Mouse (Mus musculus): Measurements from ENCODE around the gene B4galnt1. TPM values are rescaled to one million over a fixed set of nuclear protein-coding genes. Genes with fewer than 3 reads are reported as not detected.
"Not testable (repeated sequence)": the region's sequence is repeated elsewhere in the genome, so short reads cannot be mapped to it uniquely, and the experiment has no call there.

B4galnt1 gene
- polyA plus RNA-seq, 1 experiment = 284 TPM

- no peaks in the 10 kb centered on the region for H3K27me3 ChIP-seq (ENCODE audit: control insufficient read depth, insufficient read depth, low read length)
- peak overlapping the region; percentile 92 for H3K27ac ChIP-seq (ENCODE audit: insufficient read depth, low read length)
- TF ChIP-seq POLR2A (IDR thresholded peaks at IDR 0.05; ENCODE audit: low read depth, low read length) (no peak), CTCF (IDR thresholded peaks at IDR 0.05; ENCODE audit: extremely low read depth, insufficient read depth, insufficient read length, insufficient replicate concordance) (no peak)
- H3K4me3 ChIP-seq (ENCODE audit: extremely low read depth, insufficient read depth, insufficient read length) = no peak overlapping the region
- 70% methylated on average over 11 of the region's 11 CpGs for WGBS
- H3K4me1 ChIP-seq (ENCODE audit: control insufficient read depth, insufficient read depth, insufficient read length) = peaks cover 31% of the 10 kb centered on the region; the same call in 1 of the 2 replicates
- no peak for DNase-seq (ENCODE audit: low read depth in 1 of 2, low spot score in 2 of 2)
- no peaks in the 10 kb centered on the region for H3K36me3 ChIP-seq (ENCODE audit: control insufficient read depth, insufficient read depth, low read length)
Measured at GRCm38 (mm10) chr10:127140971-127141370, 24.1 kb upstream of the B4galnt1 start.

DNA sequence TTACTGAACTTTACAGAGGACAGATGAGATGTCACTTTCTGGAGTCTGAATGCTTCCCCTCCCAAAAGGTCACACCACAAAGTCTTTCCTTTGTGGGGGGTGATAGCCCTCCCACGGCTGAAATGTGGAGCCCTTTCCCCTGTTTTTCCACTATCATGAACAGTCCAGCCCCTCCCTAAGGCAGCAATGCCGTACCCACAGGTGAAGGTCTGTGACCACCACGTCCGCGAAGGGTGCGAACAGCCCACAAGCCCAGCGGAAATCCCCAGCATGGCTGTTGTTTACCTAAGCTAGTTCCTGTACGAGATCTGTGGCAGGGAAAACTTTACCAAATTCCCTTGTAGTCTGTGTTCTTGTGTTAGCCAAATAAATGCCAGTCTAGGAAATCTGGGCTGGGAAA lies 23.5 kb upstream of the B4galnt1 start:
- no peaks in the 10 kb centered on the region for H3K36me3 ChIP-seq (ENCODE audit: control insufficient read depth, insufficient read depth, low read length)
- WGBS = 23% methylated on average over 8 of the region's 8 CpGs
- peak overlapping the region; percentile 92 for H3K27ac ChIP-seq (ENCODE audit: insufficient read depth, low read length)
- peak in 1 of 2 experiments; percentile 68 for DNase-seq (ENCODE audit: low read depth in 1 of 2, low spot score in 2 of 2)
- peaks cover 28% of the 10 kb centered on the region; the same call in 1 of the 2 replicates for H3K4me1 ChIP-seq (ENCODE audit: control insufficient read depth, insufficient read depth, insufficient read length)
- TF ChIP-seq POLR2A (IDR thresholded peaks at IDR 0.05; ENCODE audit: low read depth, low read length) (no peak), CTCF (IDR thresholded peaks at IDR 0.05; ENCODE audit: extremely low read depth, insufficient read depth, insufficient read length, insufficient replicate concordance) (no peak)
- no peak overlapping the region for H3K4me3 ChIP-seq (ENCODE audit: extremely low read depth, insufficient read depth, insufficient read length)
- H3K27me3 ChIP-seq (ENCODE audit: control insufficient read depth, insufficient read depth, low read length) = no peaks in the 10 kb centered on the region

- H3K27ac ChIP-seq (ENCODE audit: insufficient read depth, low read length) = no peak overlapping the region
- 95% methylated on average over 8 of the region's 8 CpGs for WGBS
- no peaks in the 10 kb centered on the region for H3K36me3 ChIP-seq (ENCODE audit: control insufficient read depth, insufficient read depth, low read length)
- TF ChIP-seq CTCF (IDR thresholded peaks at IDR 0.05; ENCODE audit: extremely low read depth, insufficient read depth, insufficient read length, insufficient replicate concordance) = no peak
- no peak for TF ChIP-seq POLR2A (IDR thresholded peaks at IDR 0.05; ENCODE audit: low read depth, low read length)
- DNase-seq (ENCODE audit: low read depth in 1 of 2, low spot score in 2 of 2) = no peak
- H3K4me1 ChIP-seq (ENCODE audit: control insufficient read depth, insufficient read depth, insufficient read length) = peaks cover 17% of the 10 kb centered on the region; the same call in 1 of the 2 replicates
- H3K4me3 ChIP-seq (ENCODE audit: extremely low read depth, insufficient read depth, insufficient read length) = no peak overlapping the region
- no peaks in the 10 kb centered on the region for H3K27me3 ChIP-seq (ENCODE audit: control insufficient read depth, insufficient read depth, low read length)
Measured at GRCm38 (mm10) chr10:127143228-127143627, 21.8 kb upstream of the B4galnt1 start.

- Histone ChIP-seq H3K27ac (ENCODE audit: insufficient read depth, low read length) (0 out of 2 replicates have a peak overlapping the region, but pooled peaks have one; percentile 43), H3K27me3 (ENCODE audit: control insufficient read depth, insufficient read depth, low read length) (no peaks in the 10 kb centered on the region), H3K4me1 (ENCODE audit: control insufficient read depth, insufficient read depth, insufficient read length) (peaks cover 17% of the 10 kb centered on the region; the same call in 1 of the 2 replicates), H3K4me3 (ENCODE audit: extremely low read depth, insufficient read depth, insufficient read length) (no peak overlapping the region), H3K36me3 (ENCODE audit: control insufficient read depth, insufficient read depth, low read length) (no peaks in the 10 kb centered on the region)
- TF ChIP-seq POLR2A (IDR thresholded peaks at IDR 0.05; ENCODE audit: low read depth, low read length) (no peak), CTCF (IDR thresholded peaks at IDR 0.05; ENCODE audit: extremely low read depth, insufficient read depth, insufficient read length, insufficient replicate concordance) (no peak)
- WGBS = 88% methylated on average over 7 of the region's 7 CpGs
- DNase-seq (ENCODE audit: low read depth in 1 of 2, low spot score in 2 of 2) = no peak
Measured at GRCm38 (mm10) chr10:127144536-127144935, 20.5 kb upstream of the B4galnt1 start.

- H3K27ac ChIP-seq (ENCODE audit: insufficient read depth, low read length) = 0 out of 2 replicates have a peak overlapping the region, but pooled peaks have one; percentile 19
- WGBS = 86% methylated on average over 5 of the region's 5 CpGs
- TF ChIP-seq POLR2A (IDR thresholded peaks at IDR 0.05; ENCODE audit: low read depth, low read length) (no peak), CTCF (IDR thresholded peaks at IDR 0.05; ENCODE audit: extremely low read depth, insufficient read depth, insufficient read length, insufficient replicate concordance) (no peak)
Measured at GRCm38 (mm10) chr10:127145303-127145702, 19.7 kb upstream of the B4galnt1 start.

DNA sequence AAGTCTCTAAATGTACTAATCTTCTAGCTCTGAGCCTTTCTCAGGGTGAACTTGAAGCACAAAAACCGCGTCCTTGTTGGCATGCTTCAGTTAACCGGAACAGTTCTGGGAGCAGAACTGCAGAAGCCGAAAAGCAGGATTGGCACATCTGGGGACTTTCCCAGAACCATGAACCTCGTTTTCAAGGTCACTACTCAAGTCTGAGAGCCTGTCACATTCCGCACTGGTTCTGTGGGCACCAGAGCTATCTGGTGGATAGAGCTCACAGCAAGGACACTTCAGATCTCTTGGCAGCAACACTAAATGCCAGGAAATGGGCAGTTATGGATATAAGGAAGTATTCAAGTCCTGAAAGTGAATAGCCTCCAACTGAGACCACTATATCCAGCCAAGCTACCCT lies 17.9 kb upstream of the B4galnt1 start:
- 79% methylated on average over 6 of the region's 6 CpGs for WGBS
- no peaks in the 10 kb centered on the region for H3K36me3 ChIP-seq (ENCODE audit: control insufficient read depth, insufficient read depth, low read length)
- H3K27ac ChIP-seq (ENCODE audit: insufficient read depth, low read length) = no peak overlapping the region
- no peaks in the 10 kb centered on the region for H3K27me3 ChIP-seq (ENCODE audit: control insufficient read depth, insufficient read depth, low read length)
- DNase-seq (ENCODE audit: low read depth in 1 of 2, low spot score in 2 of 2) = no peak
- H3K4me3 ChIP-seq (ENCODE audit: extremely low read depth, insufficient read depth, insufficient read length) = no peak overlapping the region
- H3K4me1 ChIP-seq (ENCODE audit: control insufficient read depth, insufficient read depth, insufficient read length) = peaks cover 5% of the 10 kb centered on the region; the same call in 1 of the 2 replicates
- TF ChIP-seq CTCF (IDR thresholded peaks at IDR 0.05; ENCODE audit: extremely low read depth, insufficient read depth, insufficient read length, insufficient replicate concordance) (no peak), POLR2A (IDR thresholded peaks at IDR 0.05; ENCODE audit: low read depth, low read length) (no peak)

More at GRCm38 (mm10) chr10:127145303-127145702, 19.7 kb upstream of the B4galnt1 start:
- Histone ChIP-seq H3K36me3 (ENCODE audit: control insufficient read depth, insufficient read depth, low read length) (no peaks in the 10 kb centered on the region), H3K4me3 (ENCODE audit: extremely low read depth, insufficient read depth, insufficient read length) (no peak overlapping the region), H3K27me3 (ENCODE audit: control insufficient read depth, insufficient read depth, low read length) (no peaks in the 10 kb centered on the region), H3K4me1 (ENCODE audit: control insufficient read depth, insufficient read depth, insufficient read length) (peaks cover 17% of the 10 kb centered on the region; the same call in 1 of the 2 replicates)
- no peak for DNase-seq (ENCODE audit: low read depth in 1 of 2, low spot score in 2 of 2)

GRCm38 (mm10) chr10:127150471-127150872 lies 14.6 kb upstream of the B4galnt1 start:
- Histone ChIP-seq H3K4me1 (ENCODE audit: control insufficient read depth, insufficient read depth, insufficient read length) (no peaks in the 10 kb centered on the region), H3K27me3 (ENCODE audit: control insufficient read depth, insufficient read depth, low read length) (no peaks in the 10 kb centered on the region), H3K27ac (ENCODE audit: insufficient read depth, low read length) (peak overlapping the region; percentile 77), H3K36me3 (ENCODE audit: control insufficient read depth, insufficient read depth, low read length) (no peaks in the 10 kb centered on the region), H3K4me3 (ENCODE audit: extremely low read depth, insufficient read depth, insufficient read length) (peak overlapping the region; percentile 35; the same call in 1 of the 2 replicates)
- no peak for DNase-seq (ENCODE audit: low read depth in 1 of 2, low spot score in 2 of 2)
- 55% methylated on average over 4 of the region's 4 CpGs for WGBS
- TF ChIP-seq CTCF (IDR thresholded peaks at IDR 0.05; ENCODE audit: extremely low read depth, insufficient read depth, insufficient read length, insufficient replicate concordance) (no peak), POLR2A (IDR thresholded peaks at IDR 0.05; ENCODE audit: low read depth, low read length) (no peak)

DNA sequence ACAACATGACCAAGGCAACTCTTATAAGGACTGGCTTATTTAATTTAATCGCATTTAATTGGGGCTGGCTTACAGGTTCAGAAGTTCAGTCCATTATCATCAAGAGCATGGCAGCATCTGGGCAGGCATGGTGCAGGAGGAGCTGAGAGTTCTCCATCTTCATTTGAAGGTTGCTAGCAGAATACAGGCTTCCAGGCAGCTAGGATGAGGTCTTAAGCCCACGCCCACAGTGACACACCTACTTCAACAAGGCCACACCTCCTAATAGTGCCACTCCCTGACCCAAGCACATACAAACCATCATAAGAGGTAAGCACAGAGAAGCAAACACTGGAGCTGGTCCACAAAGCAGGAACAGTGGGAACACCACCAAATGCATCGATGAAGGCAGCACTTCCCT lies 13.8 kb upstream of the B4galnt1 start:
- not testable (repeated sequence) for H3K27me3 ChIP-seq (ENCODE audit: control insufficient read depth, insufficient read depth, low read length); H3K36me3 ChIP-seq (ENCODE audit: control insufficient read depth, insufficient read depth, low read length); H3K4me3 ChIP-seq (ENCODE audit: extremely low read depth, insufficient read depth, insufficient read length); H3K27ac ChIP-seq (ENCODE audit: insufficient read depth, low read length); H3K4me1 ChIP-seq (ENCODE audit: control insufficient read depth, insufficient read depth, insufficient read length); DNase-seq (ENCODE audit: low read depth in 1 of 2, low spot score in 2 of 2)
- WGBS = 86% methylated on average over 3 of the region's 3 CpGs

GRCm38 (mm10) chr10:127152556-127152955 lies 12.5 kb upstream of the B4galnt1 start:
- H3K27me3 ChIP-seq (ENCODE audit: control insufficient read depth, insufficient read depth, low read length); H3K36me3 ChIP-seq (ENCODE audit: control insufficient read depth, insufficient read depth, low read length); H3K4me3 ChIP-seq (ENCODE audit: extremely low read depth, insufficient read depth, insufficient read length); DNase-seq (ENCODE audit: low read depth in 1 of 2, low spot score in 2 of 2); H3K27ac ChIP-seq (ENCODE audit: insufficient read depth, low read length); H3K4me1 ChIP-seq (ENCODE audit: control insufficient read depth, insufficient read depth, insufficient read length): not testable (repeated sequence)
- WGBS = 88% methylated on average over 10 of the region's 10 CpGs

Data from spleen, adult 2 months (tissue).